Mouse (Mus musculus) midbrain, postnatal 0 days (tissue): ENCODE measurements around the gene Fundc1. TPM values are rescaled to one million over a fixed set of nuclear protein-coding genes. Genes with fewer than 3 reads are reported as not detected.

Experiments used
- ATAC-seq: fragments of 200-750 bp; cut with Nextera tagmentation; 2 replicates; pipeline ENCODE4 v1.8.0; 2017; ENCODE audit warnings: moderate number of reproducible peaks, mild to moderate bottlenecking, moderate TSS enrichment, moderate library complexity; ENCODE audit not compliant: low FRiP score
- DNase-seq: peaks from one replicate; pipeline ENCODE4 v3.0.0-alpha.2; 2015; ENCODE audit warnings: low spot score
- H3K27ac ChIP-seq: fragments of 300-500 bp; sonication (generic); 2 replicates; pipeline ENCODE4 v1.5.1; 2014; ENCODE audit warnings: low read depth, mild to moderate bottlenecking, low read length, mixed read lengths
- H3K27me3 ChIP-seq: fragments of 300-500 bp; sonication (generic); 2 replicates; pipeline ENCODE4 v1.6.1; 2014; ENCODE audit warnings: low read length, control low read depth, mixed read lengths; ENCODE audit not compliant: insufficient read depth
- H3K36me3 ChIP-seq: fragments of 300-500 bp; sonication (generic); 2 replicates; pipeline ENCODE4 v1.6.1; 2014; ENCODE audit warnings: low read length, control low read depth, mixed read lengths; ENCODE audit not compliant: insufficient read depth
- H3K4me1 ChIP-seq: fragments of 300-500 bp; sonication (generic); 2 replicates; pipeline ENCODE4 v1.6.1; 2014; ENCODE audit warnings: mild to moderate bottlenecking, control low read depth, antibody characterized with exemption, low read length, mixed read lengths; ENCODE audit not compliant: insufficient read depth
- H3K4me2 ChIP-seq: fragments of 300-500 bp; sonication (generic); 2 replicates; pipeline ENCODE4 v1.6.1; 2014; ENCODE audit warnings: low read depth, mild to moderate bottlenecking, low read length, mixed read lengths; ENCODE audit not compliant: poor library complexity, severe bottlenecking
- H3K4me3 ChIP-seq: fragments of 300-500 bp; sonication (generic); 2 replicates; pipeline ENCODE4 v1.5.1; 2014; ENCODE audit warnings: low read depth, mild to moderate bottlenecking, low read length, moderate library complexity
- H3K9ac ChIP-seq: fragments of 300-500 bp; sonication (generic); replicated peaks from 2 replicates; pipeline ENCODE4 v1.6.1; 2014; ENCODE audit warnings: mild to moderate bottlenecking, low read length, moderate library complexity, mixed read lengths; ENCODE audit not compliant: poor library complexity, severe bottlenecking
- H3K9me3 ChIP-seq: fragments of 300-500 bp; sonication (generic); 2 replicates; pipeline ENCODE4 v1.6.1; 2016; ENCODE audit warnings: low read length, control low read depth
- CTCF ChIP-seq: IDR thresholded peaks from 2 replicates; pipeline ENCODE4 v1.5.1; 2016; ENCODE audit warnings: antibody characterized with exemption, mild to moderate bottlenecking
- WGBS: fragments of 180-500 bp; shearing (Covaris S2); extraction: QIAGEN DNeasy Blood & Tissue Kit; methylation state at CpG from one replicate; pipeline ENCODE4 v1.1.7; 2014; 5-methylcytosine and 5-hydroxymethylcytosine counted together
- polyA plus RNA-seq: library from polyadenylated mRNA; unstranded; fragments of >200 nt; fragmentation: Nextera tagmentation; extraction: Ambion mirVana; gene quantifications from 2 replicates; pipeline ENCODE4 v1.2.1, GENCODE M21; 2015
- total RNA-seq: library from RNA; depleted of rRNA; stranded (reverse); fragments of >200 nt; gene quantifications from 2 replicates; pipeline ENCODE4 v1.2.3, GENCODE M21; 2014

Gene Fundc1
- total and polyA plus RNA-seq, 2 experiments from 2014 or later = 37.5 to 50.9 TPM

- no peak for ATAC-seq
- 70% methylated on average over 3 of the region's 3 CpGs for WGBS
- DNase-seq = no peak
These were observed 58.1 kb downstream of the Fundc1 start for GRCm38 (mm10) chrX:17514012-17514411.

GRCm38 (mm10) chrX:17512021-17512602 lies 60.0 kb downstream of the Fundc1 start:
- Histone ChIP-seq H3K36me3 (no peaks in the 10 kb centered on the region), H3K9me3 (no peaks in the 10 kb centered on the region), H3K9ac (no peak overlapping the region), H3K4me2 (no peak overlapping the region), H3K27me3 (no peaks in the 10 kb centered on the region), H3K27ac (no peak overlapping the region), H3K4me3 (no peak overlapping the region), H3K4me1 (no peaks in the 10 kb centered on the region)
- DNase-seq (no peak), ATAC-seq (no peak)
- WGBS = 55% methylated on average over 3 of the region's 3 CpGs
- TF ChIP-seq CTCF = no peak

More at GRCm38 (mm10) chrX:17514012-17514411, 58.1 kb downstream of the Fundc1 start:
- TF ChIP-seq CTCF = no peak
- Histone ChIP-seq H3K27ac (no peak overlapping the region), H3K9ac (no peak overlapping the region), H3K9me3 (no peaks in the 10 kb centered on the region), H3K4me3 (no peak overlapping the region), H3K4me1 (no peaks in the 10 kb centered on the region), H3K36me3 (no peaks in the 10 kb centered on the region), H3K27me3 (no peaks in the 10 kb centered on the region), H3K4me2 (no peak overlapping the region)
